Mouse (Mus musculus): ENCODE data around the gene Galnt2. TPM values are rescaled to one million over a fixed set of nuclear protein-coding genes. Genes with fewer than 3 reads are reported as not detected.

Galnt2 gene
- polyA plus RNA-seq, 2 experiments = 37.8 to 66.9 TPM

GRCm38 (mm10) chr8:124386225-124386899 is 155.2 kb downstream of the Galnt2 start:
- no peaks in the 10 kb centered on the region for H3K4me1 ChIP-seq (ENCODE audit: control insufficient read depth, insufficient read depth, low read length)
- H3K4me3 ChIP-seq (replicated peaks; ENCODE audit: low read length) = no peak overlapping the region
- ATAC-seq (ENCODE audit: low FRiP score, low read depth) (no peak), DNase-seq (ENCODE audit: low spot score) (no peak)
- H3K4me2 ChIP-seq (replicated peaks; ENCODE audit: low read depth, low read length, severe bottlenecking) = no peak overlapping the region
- H3K9ac ChIP-seq (ENCODE audit: low read depth, low read length, severe bottlenecking) = no peak overlapping the region
- no peaks in the 10 kb centered on the region for H3K36me3 ChIP-seq (ENCODE audit: control insufficient read depth, insufficient read depth, low read length)
- H3K27ac ChIP-seq (replicated peaks; ENCODE audit: low read depth, low read length) = no peak overlapping the region
- 80% methylated on average over 23 of the region's 23 CpGs for WGBS
- no peak for TF ChIP-seq POLR2A (IDR thresholded peaks at IDR 0.05; ENCODE audit: borderline replicate concordance, extremely low read depth, insufficient read depth, insufficient read length)
- H3K27me3 ChIP-seq (ENCODE audit: control insufficient read depth, insufficient read depth, low read length) = no peaks in the 10 kb centered on the region
- H3K9me3 ChIP-seq (ENCODE audit: control insufficient read depth, low read length) = no peaks in the 10 kb centered on the region

- H3K9ac ChIP-seq (ENCODE audit: low read depth, low read length, severe bottlenecking) = no peak overlapping the region
- no peaks in the 10 kb centered on the region for H3K27me3 ChIP-seq (ENCODE audit: control insufficient read depth, insufficient read depth, low read length)
- H3K4me1 ChIP-seq (ENCODE audit: control insufficient read depth, insufficient read depth, low read length) = peaks cover 3% of the 10 kb centered on the region; the same call in 1 of the 2 replicates
- DNase-seq (ENCODE audit: low spot score) = no peak
- H3K4me2 ChIP-seq (replicated peaks; ENCODE audit: low read depth, low read length, severe bottlenecking) = no peak overlapping the region
- no peak for ATAC-seq (ENCODE audit: low FRiP score, low read depth)
- WGBS = 85% methylated on average over 11 of the region's 11 CpGs
- no peak overlapping the region for H3K27ac ChIP-seq (replicated peaks; ENCODE audit: low read depth, low read length)
- H3K36me3 ChIP-seq (ENCODE audit: control insufficient read depth, insufficient read depth, low read length) = no peaks in the 10 kb centered on the region
- H3K4me3 ChIP-seq (replicated peaks; ENCODE audit: low read length) = no peak overlapping the region
- H3K9me3 ChIP-seq (ENCODE audit: control insufficient read depth, low read length) = no peaks in the 10 kb centered on the region
- TF ChIP-seq POLR2A (IDR thresholded peaks at IDR 0.05; ENCODE audit: borderline replicate concordance, extremely low read depth, insufficient read depth, insufficient read length) = no peak
Measured at GRCm38 (mm10) chr8:124389495-124389894, 158.3 kb downstream of the Galnt2 start.

- Histone ChIP-seq H3K4me3 (replicated peaks; ENCODE audit: low read length) (no peak overlapping the region), H3K27ac (replicated peaks; ENCODE audit: low read depth, low read length) (no peak overlapping the region), H3K27me3 (ENCODE audit: control insufficient read depth, insufficient read depth, low read length) (no peaks in the 10 kb centered on the region), H3K36me3 (ENCODE audit: control insufficient read depth, insufficient read depth, low read length) (no peaks in the 10 kb centered on the region), H3K4me1 (ENCODE audit: control insufficient read depth, insufficient read depth, low read length) (peaks cover 3% of the 10 kb centered on the region; the same call in 1 of the 2 replicates), H3K9me3 (ENCODE audit: control insufficient read depth, low read length) (no peaks in the 10 kb centered on the region), H3K4me2 (replicated peaks; ENCODE audit: low read depth, low read length, severe bottlenecking) (no peak overlapping the region), H3K9ac (ENCODE audit: low read depth, low read length, severe bottlenecking) (no peak overlapping the region)
- ATAC-seq (ENCODE audit: low FRiP score, low read depth) = no peak
- no peak for DNase-seq (ENCODE audit: low spot score)
- TF ChIP-seq POLR2A (IDR thresholded peaks at IDR 0.05; ENCODE audit: borderline replicate concordance, extremely low read depth, insufficient read depth, insufficient read length) = no peak
- WGBS = 85% methylated on average over 7 of the region's 7 CpGs
Measured at GRCm38 (mm10) chr8:124391191-124391590, 160.0 kb downstream of the Galnt2 start.

GRCm38 (mm10) chr8:124392271-124393012 is 161.3 kb downstream of the Galnt2 start:
- Histone ChIP-seq H3K4me3 (replicated peaks; ENCODE audit: low read length) (no peak overlapping the region), H3K27ac (replicated peaks; ENCODE audit: low read depth, low read length) (peak overlapping the region; percentile 63), H3K9ac (ENCODE audit: low read depth, low read length, severe bottlenecking) (no peak overlapping the region), H3K36me3 (ENCODE audit: control insufficient read depth, insufficient read depth, low read length) (no peaks in the 10 kb centered on the region), H3K27me3 (ENCODE audit: control insufficient read depth, insufficient read depth, low read length) (no peaks in the 10 kb centered on the region), H3K4me1 (ENCODE audit: control insufficient read depth, insufficient read depth, low read length) (peaks cover 3% of the 10 kb centered on the region; the same call in 1 of the 2 replicates), H3K9me3 (ENCODE audit: control insufficient read depth, low read length) (no peaks in the 10 kb centered on the region), H3K4me2 (replicated peaks; ENCODE audit: low read depth, low read length, severe bottlenecking) (no peak overlapping the region)
- 32% methylated on average over 10 of the region's 10 CpGs for WGBS
- peak; percentile 23 for DNase-seq (ENCODE audit: low spot score)
- ATAC-seq (ENCODE audit: low FRiP score, low read depth) = no peak
- no peak for TF ChIP-seq POLR2A (IDR thresholded peaks at IDR 0.05; ENCODE audit: borderline replicate concordance, extremely low read depth, insufficient read depth, insufficient read length)

GRCm38 (mm10) chr8:124393013-124393412 is 161.8 kb downstream of the Galnt2 start:
- Histone ChIP-seq H3K4me3 (replicated peaks; ENCODE audit: low read length) (no peak overlapping the region), H3K36me3 (ENCODE audit: control insufficient read depth, insufficient read depth, low read length) (no peaks in the 10 kb centered on the region), H3K27ac (replicated peaks; ENCODE audit: low read depth, low read length) (peak overlapping the region; percentile 63), H3K4me1 (ENCODE audit: control insufficient read depth, insufficient read depth, low read length) (peaks cover 3% of the 10 kb centered on the region; the same call in 1 of the 2 replicates), H3K27me3 (ENCODE audit: control insufficient read depth, insufficient read depth, low read length) (no peaks in the 10 kb centered on the region), H3K4me2 (replicated peaks; ENCODE audit: low read depth, low read length, severe bottlenecking) (no peak overlapping the region), H3K9ac (ENCODE audit: low read depth, low read length, severe bottlenecking) (no peak overlapping the region), H3K9me3 (ENCODE audit: control insufficient read depth, low read length) (no peaks in the 10 kb centered on the region)
- no peak for TF ChIP-seq POLR2A (IDR thresholded peaks at IDR 0.05; ENCODE audit: borderline replicate concordance, extremely low read depth, insufficient read depth, insufficient read length)
- 73% methylated on average over 5 of the region's 5 CpGs for WGBS
- ATAC-seq (ENCODE audit: low FRiP score, low read depth) = no peak
- DNase-seq (ENCODE audit: low spot score) = no peak
